Mouse (Mus musculus) heart, embryonic 16.5 days (tissue): ENCODE results near the gene Iqschfp. TPM values are rescaled to one million over a fixed set of nuclear protein-coding genes. Genes with fewer than 3 reads are reported as not detected.
"Not testable (repeated sequence)": the region's sequence is repeated elsewhere in the genome, so short reads cannot be mapped to it uniquely, and the experiment has no call there.

Source experiments
- ATAC-seq: fragments of 200-750 bp; cut with Nextera tagmentation; replicated peaks from 2 replicates; pipeline ENCODE4 v1.8.0; 2017; ENCODE audit warnings: moderate number of reproducible peaks; ENCODE audit not compliant: insufficient read depth, low FRiP score; ENCODE audit errors: extremely low read depth
- H3K27ac ChIP-seq: fragments of 300-500 bp; sonication (generic); 2 replicates; pipeline ENCODE4 v1.5.1; 2014; ENCODE audit warnings: mild to moderate bottlenecking, low read length, control low read depth, moderate library complexity
- H3K27me3 ChIP-seq: fragments of 300-500 bp; sonication (generic); 2 replicates; pipeline ENCODE4 v1.6.1; 2014; ENCODE audit warnings: low read length, mixed read lengths; ENCODE audit not compliant: control insufficient read depth, insufficient read depth
- H3K36me3 ChIP-seq: fragments of 300-500 bp; sonication (generic); 2 replicates; pipeline ENCODE4 v1.6.1; 2014; ENCODE audit not compliant: control insufficient read depth, insufficient read depth
- H3K4me1 ChIP-seq: fragments of 300-500 bp; sonication (generic); 2 replicates; pipeline ENCODE4 v1.6.1; 2014; ENCODE audit warnings: low read length, mixed read lengths; ENCODE audit not compliant: control insufficient read depth, insufficient read depth
- H3K4me2 ChIP-seq: fragments of 300-500 bp; sonication (generic); 2 replicates; pipeline ENCODE4 v1.6.1; 2014; ENCODE audit warnings: low read depth, mild to moderate bottlenecking, control low read depth, low read length
- H3K4me3 ChIP-seq: fragments of 300-500 bp; sonication (generic); 2 replicates; pipeline ENCODE4 v1.5.1; 2014; ENCODE audit warnings: mild to moderate bottlenecking, control low read depth, low read length
- H3K9ac ChIP-seq: fragments of 300-500 bp; sonication (generic); 2 replicates; pipeline ENCODE4 v1.6.1; 2014; ENCODE audit warnings: low read length, control low read depth
- H3K9me3 ChIP-seq: fragments of 300-500 bp; sonication (generic); replicated peaks from 2 replicates; pipeline ENCODE4 v1.6.1; 2016; ENCODE audit warnings: low read length; ENCODE audit not compliant: control insufficient read depth
- WGBS: fragments of 180-500 bp; shearing (Covaris S2); extraction: QIAGEN DNeasy Blood & Tissue Kit; methylation state at CpG from one replicate; pipeline ENCODE4 v1.1.7; 2014; 5-methylcytosine and 5-hydroxymethylcytosine counted together
- polyA plus RNA-seq: library from polyadenylated mRNA; unstranded; fragments of >200 nt; fragmentation: Nextera tagmentation; extraction: Ambion mirVana; gene quantifications from 2 replicates; pipeline ENCODE4 v1.2.1, GENCODE M21; 2015

Gene Iqschfp
- polyA plus RNA-seq, 1 experiment from 2014 or later = not detected

DNA sequence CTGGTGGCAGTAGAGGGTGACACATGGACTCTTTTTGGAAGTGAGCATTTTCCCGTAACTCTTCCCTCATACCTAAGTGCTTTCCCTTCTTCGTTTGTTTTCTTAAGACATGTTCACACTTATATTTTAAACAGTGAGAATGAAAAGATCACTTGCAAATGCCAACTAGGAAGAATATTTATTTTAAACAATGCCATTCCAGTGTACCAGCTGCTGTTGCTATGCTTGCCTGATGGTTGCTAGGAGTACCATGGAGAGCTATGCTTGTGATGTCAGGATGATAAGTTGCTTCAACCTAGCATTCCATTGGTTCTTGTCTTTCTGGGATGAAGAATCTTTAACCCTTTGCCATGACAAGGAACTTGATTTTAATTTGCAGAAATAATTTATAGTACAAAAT is 193.0 kb downstream of the Iqschfp start:
- H3K4me1 ChIP-seq = no peaks in the 10 kb centered on the region
- no peak overlapping the region for H3K4me2 ChIP-seq
- 74% methylated on average over 2 of the region's 2 CpGs for WGBS
- H3K9ac ChIP-seq = no peak overlapping the region
- no peak overlapping the region for H3K27ac ChIP-seq
- no peak for ATAC-seq
- no peak overlapping the region for H3K4me3 ChIP-seq
- no peaks in the 10 kb centered on the region for H3K36me3 ChIP-seq
- no peaks in the 10 kb centered on the region for H3K9me3 ChIP-seq
- H3K27me3 ChIP-seq = no peaks in the 10 kb centered on the region

DNA sequence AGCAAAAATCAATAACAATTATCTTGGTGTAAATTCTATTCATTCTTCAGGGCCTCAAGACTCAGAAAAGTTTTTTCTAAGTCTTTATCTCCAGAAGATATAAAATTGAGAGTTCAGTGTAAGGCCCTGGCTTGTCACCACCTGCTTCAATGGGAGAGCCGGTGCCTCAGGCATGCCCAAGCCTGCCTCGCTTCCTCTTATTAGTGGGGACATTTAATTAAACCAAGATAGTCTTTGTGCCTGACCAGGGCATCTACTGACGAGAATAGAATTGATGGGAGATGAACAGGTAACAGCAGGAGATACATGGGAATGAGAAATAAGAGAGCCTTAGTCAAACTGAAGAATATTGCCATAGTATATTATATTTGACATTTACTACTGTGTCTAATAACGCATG is 200.1 kb downstream of the Iqschfp start:
- ATAC-seq = no peak
- H3K4me3 ChIP-seq = no peak overlapping the region
- H3K9me3 ChIP-seq = no peaks in the 10 kb centered on the region
- no peaks in the 10 kb centered on the region for H3K36me3 ChIP-seq
- H3K27ac ChIP-seq = no peak overlapping the region
- H3K27me3 ChIP-seq = no peaks in the 10 kb centered on the region
- no peak overlapping the region for H3K4me2 ChIP-seq
- WGBS = 71% methylated on average over 4 of the region's 4 CpGs
- no peak overlapping the region for H3K9ac ChIP-seq
- H3K4me1 ChIP-seq = no peaks in the 10 kb centered on the region

DNA sequence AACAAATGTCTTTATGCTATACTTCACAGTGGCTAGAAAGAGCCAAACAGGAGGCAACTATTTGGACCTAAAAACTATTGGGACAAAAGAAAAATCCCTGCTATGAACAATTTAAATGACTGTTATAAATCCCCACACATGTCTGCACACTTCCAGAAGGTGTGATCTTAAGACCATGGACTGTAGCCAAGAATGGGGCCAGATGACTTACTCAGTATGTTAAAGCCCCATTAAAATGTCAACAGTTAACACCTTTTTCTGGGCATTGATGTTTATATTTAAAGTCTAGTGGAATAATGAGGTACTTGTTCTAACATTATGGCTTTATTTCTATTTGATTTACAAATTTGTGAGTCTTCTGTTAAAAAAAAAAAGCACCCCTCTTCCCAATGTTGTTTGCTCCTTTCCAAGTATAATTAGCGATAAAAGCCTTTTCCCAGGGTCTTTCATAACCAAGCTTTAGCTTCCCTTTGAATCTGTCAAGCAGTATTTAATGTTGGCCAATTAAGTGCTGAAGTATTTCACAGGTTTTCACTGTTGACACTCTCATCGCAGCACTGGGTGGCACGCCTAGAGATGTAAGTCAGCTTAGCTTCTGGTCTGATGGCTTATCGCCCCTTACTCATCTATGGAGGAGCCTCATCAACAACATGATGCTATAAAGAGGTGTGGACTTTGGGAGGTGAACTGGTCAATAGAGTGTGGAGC is 204.8 kb downstream of the Iqschfp start:
- H3K4me1 ChIP-seq = no peaks in the 10 kb centered on the region
- ATAC-seq = no peak

DNA sequence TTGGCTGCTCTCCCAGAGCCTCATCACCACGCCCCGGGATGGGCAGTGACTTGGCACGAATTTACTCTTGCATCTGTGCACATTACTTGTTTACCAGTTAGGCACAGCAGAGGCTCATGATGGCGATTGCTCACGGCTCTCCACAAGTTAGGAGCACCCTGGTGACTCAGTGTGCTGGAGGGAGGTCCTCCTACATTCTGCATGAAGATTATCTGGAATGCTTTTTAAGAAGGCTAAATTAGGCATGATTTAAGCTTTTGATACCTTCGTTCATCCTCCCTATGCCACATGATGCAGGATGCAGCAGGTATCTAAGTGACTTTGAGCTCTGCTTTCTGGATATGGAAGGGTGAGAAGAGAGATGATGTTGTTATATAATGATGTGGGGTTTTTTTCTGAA is 207.5 kb downstream of the Iqschfp start:
- not testable (repeated sequence) for ATAC-seq

More for the DNA sequence above, 204.8 kb downstream of the Iqschfp start:
- WGBS = 74% methylated on average over 4 of the region's 4 CpGs
- Histone ChIP-seq H3K36me3 (no peaks in the 10 kb centered on the region), H3K9me3 (no peaks in the 10 kb centered on the region), H3K27me3 (no peaks in the 10 kb centered on the region), H3K4me2 (no peak overlapping the region), H3K27ac (no peak overlapping the region), H3K9ac (no peak overlapping the region), H3K4me3 (no peak overlapping the region)

DNA sequence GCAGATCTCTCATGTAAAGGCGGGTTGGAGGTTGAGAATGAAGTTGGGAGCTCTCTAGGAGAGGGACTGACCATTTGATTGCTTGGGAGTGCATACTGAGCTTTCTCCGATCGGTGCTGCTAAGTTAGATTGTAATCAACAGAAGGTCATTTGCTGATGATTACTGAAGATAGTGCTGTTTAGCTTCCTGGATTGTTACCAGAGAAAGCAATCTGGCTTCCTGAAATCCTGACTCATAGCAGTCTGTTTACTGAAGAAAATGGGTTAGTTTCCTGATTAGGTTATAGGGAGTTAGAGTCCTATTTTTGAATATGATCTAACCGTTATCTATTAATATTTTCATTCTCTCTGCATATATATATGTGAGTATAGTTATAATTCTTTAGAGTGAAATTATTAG is 209.3 kb downstream of the Iqschfp start:
- H3K4me1 ChIP-seq = no peaks in the 10 kb centered on the region
- ATAC-seq = no peak
- H3K27me3 ChIP-seq = no peaks in the 10 kb centered on the region
- H3K9me3 ChIP-seq = no peaks in the 10 kb centered on the region
- H3K27ac ChIP-seq = no peak overlapping the region
- H3K36me3 ChIP-seq = no peaks in the 10 kb centered on the region
- no peak overlapping the region for H3K4me2 ChIP-seq
- H3K4me3 ChIP-seq = no peak overlapping the region
- whole genome bisulfite sequencing = 69% methylated on average over 4 of the region's 4 CpGs
- no peak overlapping the region for H3K9ac ChIP-seq

More for the DNA sequence above, 207.5 kb downstream of the Iqschfp start:
- not testable (repeated sequence) for H3K4me3 ChIP-seq, H3K9me3 ChIP-seq, H3K36me3 ChIP-seq, H3K4me2 ChIP-seq, H3K9ac ChIP-seq, H3K27ac ChIP-seq, H3K27me3 ChIP-seq, H3K4me1 ChIP-seq
- WGBS = 86% methylated on average over 6 of the region's 6 CpGs

DNA sequence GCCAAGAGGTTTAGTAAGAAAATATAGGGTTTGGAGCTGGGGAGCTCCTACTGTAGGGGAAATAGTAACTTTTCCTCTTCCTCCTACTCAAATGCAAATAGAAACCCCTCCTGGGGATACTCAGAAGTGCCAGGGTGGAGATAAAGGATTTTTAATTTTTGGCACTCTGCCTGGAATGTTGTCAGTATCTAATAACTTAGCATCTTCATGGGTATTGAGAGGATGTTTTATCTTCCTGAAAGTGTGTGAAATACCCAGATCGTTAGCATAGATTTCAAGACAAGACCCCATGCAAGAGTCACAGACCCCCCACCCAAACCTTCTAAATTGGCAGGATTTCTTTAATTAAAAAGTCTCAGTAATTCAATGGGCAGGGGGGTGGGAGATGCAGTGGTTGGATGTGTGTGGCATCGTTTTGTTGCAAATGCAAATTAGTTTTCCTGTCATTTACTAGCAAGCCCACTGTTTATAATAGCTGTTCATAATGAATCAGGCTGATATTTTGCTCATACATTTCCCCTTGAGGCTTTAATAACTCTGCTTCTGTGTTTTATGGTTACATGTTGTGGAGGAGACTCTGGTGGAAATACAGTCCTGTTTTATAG is 213.2 kb downstream of the Iqschfp start:
- Histone ChIP-seq H3K4me2 (no peak overlapping the region), H3K9ac (no peak overlapping the region), H3K36me3 (no peaks in the 10 kb centered on the region), H3K4me1 (no peaks in the 10 kb centered on the region), H3K4me3 (no peak overlapping the region), H3K9me3 (no peaks in the 10 kb centered on the region), H3K27ac (no peak overlapping the region), H3K27me3 (no peaks in the 10 kb centered on the region)
- no peak for ATAC-seq
- 55% methylated on average over 2 of the region's 2 CpGs for WGBS

DNA sequence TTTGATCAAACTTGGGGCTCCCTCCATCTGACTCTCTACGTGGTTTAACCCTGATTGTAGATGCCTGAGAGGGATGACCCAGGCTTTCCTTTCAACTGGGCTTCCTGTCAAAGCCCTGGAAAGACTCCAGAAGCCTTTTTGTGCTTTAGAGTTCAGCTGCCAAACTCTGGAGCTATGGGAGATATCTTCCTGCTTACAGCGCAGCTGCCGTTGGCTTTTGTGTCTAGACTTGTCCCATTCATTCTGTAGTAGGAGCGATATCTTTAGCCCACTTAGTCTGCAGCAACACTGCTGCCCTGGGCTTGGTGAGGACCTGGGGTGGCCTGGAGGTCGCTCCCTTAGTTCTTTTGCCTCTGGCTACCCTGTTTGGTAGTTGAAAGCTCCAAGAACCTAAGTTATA is 229.3 kb downstream of the Iqschfp start:
- H3K4me1 ChIP-seq = peaks cover 10% of the 10 kb centered on the region
- no peaks in the 10 kb centered on the region for H3K9me3 ChIP-seq
- H3K4me2 ChIP-seq = no peak overlapping the region
- 9% methylated on average over 5 of the region's 5 CpGs for WGBS
- no peak overlapping the region for H3K9ac ChIP-seq
- peak; percentile 60; the same call in 1 of the 2 replicates for ATAC-seq
- H3K36me3 ChIP-seq = no peaks in the 10 kb centered on the region
- H3K4me3 ChIP-seq = no peak overlapping the region
- H3K27me3 ChIP-seq = no peaks in the 10 kb centered on the region
- 0 out of 2 replicates have a peak overlapping the region, but pooled peaks have one; percentile 55 for H3K27ac ChIP-seq

DNA sequence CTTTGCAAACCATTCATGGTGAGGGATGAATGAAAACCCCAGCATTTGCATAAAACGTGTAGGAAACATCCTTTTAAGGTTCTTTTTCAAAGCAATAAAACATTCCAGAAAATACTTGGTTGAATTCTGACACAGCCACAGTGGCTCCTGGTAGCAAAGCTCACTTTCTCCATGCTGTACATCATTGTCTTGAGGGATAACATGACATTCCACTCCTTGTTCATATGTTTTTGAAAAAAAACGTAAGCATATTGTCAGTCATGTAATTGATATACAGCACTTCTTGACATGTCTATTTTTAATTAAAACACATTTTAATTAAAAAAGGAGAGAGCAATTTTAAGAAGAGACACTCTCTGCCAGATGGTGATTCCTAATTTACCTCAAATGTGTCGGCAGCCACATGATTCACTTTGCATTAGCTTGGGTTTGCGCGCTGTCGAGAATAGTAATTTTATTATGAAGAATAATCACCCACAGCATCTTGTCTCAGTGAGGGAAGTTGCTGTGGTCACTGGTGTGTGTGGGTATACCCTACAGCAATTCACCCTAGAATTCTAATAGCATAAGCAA is 234.3 kb downstream of the Iqschfp start:
- peaks cover 5% of the 10 kb centered on the region; the same call in 1 of the 2 replicates for H3K4me1 ChIP-seq
- 69% methylated on average over 6 of the region's 6 CpGs for WGBS
- H3K4me2 ChIP-seq = no peak overlapping the region
- ATAC-seq = no peak
- no peaks in the 10 kb centered on the region for H3K36me3 ChIP-seq
- no peaks in the 10 kb centered on the region for H3K9me3 ChIP-seq
- H3K9ac ChIP-seq = no peak overlapping the region
- H3K27me3 ChIP-seq = no peaks in the 10 kb centered on the region
- H3K27ac ChIP-seq = no peak overlapping the region
- H3K4me3 ChIP-seq = no peak overlapping the region

DNA sequence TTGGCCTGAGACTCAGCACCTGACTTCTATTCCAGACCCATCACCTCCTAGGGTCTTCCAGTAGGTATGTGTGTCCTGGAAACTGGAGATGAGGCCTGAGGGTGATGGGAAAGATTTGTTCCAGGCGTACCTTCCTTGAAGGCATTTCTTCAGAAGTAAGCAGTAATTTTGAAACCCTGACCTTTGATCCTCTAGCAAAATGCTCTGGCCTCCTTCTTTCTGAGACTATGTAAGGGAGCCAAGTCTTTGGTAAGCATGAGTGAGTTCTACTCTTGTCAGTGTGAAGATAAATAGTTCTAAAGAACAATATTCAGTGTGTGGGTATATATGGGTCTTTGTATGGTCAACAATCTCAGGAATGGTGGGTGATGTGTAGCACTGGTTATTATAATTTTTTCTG is 238.4 kb downstream of the Iqschfp start:
- no peaks in the 10 kb centered on the region for H3K27me3 ChIP-seq
- H3K4me3 ChIP-seq = no peak overlapping the region
- no peaks in the 10 kb centered on the region for H3K4me1 ChIP-seq
- H3K36me3 ChIP-seq = no peaks in the 10 kb centered on the region
- no peak for ATAC-seq
- WGBS = 81% methylated on average over 1 of the region's 1 CpGs
- no peak overlapping the region for H3K4me2 ChIP-seq
- no peak overlapping the region for H3K9ac ChIP-seq
- H3K27ac ChIP-seq = no peak overlapping the region
- no peaks in the 10 kb centered on the region for H3K9me3 ChIP-seq
